Mouse (Mus musculus): ENCODE data around the gene Asxl1. TPM values are rescaled to one million over a fixed set of nuclear protein-coding genes. Genes with fewer than 3 reads are reported as not detected.
"Not testable (repeated sequence)": the region's sequence is repeated elsewhere in the genome, so short reads cannot be mapped to it uniquely, and the experiment has no call there.

Asxl1 gene
- polyA plus RNA-seq, 1 experiment from 2014 or later, result 11.6 TPM

DNA sequence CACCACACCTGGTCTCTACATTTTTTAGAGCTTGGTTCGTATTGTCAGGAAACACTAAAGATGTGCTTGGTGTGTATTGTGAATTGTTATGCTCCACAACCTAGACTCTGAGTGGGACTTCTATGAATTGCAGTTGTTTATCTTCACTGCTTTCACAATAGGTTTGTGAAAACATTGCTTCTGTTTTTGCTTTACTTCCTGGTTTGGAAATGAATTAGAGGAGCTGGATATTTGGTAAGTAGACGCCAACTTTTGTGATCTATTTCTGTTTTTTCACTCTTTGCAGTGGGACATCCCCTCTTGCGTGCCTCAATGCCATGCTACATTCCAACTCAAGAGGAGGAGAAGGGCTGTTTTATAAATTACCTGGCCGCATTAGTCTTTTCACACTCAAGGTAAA is 11.2 kb downstream of the Asxl1 start:
- Histone ChIP-seq H3K9me3 (ENCODE audit: low read length) (no peaks in the 10 kb centered on the region), H3K36me3 (ENCODE audit: insufficient read depth, low read length) (peaks cover 60% of the 10 kb centered on the region), H3K4me1 (ENCODE audit: insufficient read depth, low read length) (no peaks in the 10 kb centered on the region), H3K4me3 (ENCODE audit: low read length) (no peak overlapping the region), H3K9ac (replicated peaks; ENCODE audit: low read length) (no peak overlapping the region), H3K4me2 (replicated peaks; ENCODE audit: low read depth, low read length) (no peak overlapping the region), H3K27ac (ENCODE audit: low read length) (no peak overlapping the region), H3K27me3 (ENCODE audit: insufficient read depth, low read length) (no peaks in the 10 kb centered on the region)
- 90% methylated on average over 4 of the region's 4 CpGs for WGBS
- no peak for ATAC-seq (ENCODE audit: low FRiP score, low TSS enrichment)

DNA sequence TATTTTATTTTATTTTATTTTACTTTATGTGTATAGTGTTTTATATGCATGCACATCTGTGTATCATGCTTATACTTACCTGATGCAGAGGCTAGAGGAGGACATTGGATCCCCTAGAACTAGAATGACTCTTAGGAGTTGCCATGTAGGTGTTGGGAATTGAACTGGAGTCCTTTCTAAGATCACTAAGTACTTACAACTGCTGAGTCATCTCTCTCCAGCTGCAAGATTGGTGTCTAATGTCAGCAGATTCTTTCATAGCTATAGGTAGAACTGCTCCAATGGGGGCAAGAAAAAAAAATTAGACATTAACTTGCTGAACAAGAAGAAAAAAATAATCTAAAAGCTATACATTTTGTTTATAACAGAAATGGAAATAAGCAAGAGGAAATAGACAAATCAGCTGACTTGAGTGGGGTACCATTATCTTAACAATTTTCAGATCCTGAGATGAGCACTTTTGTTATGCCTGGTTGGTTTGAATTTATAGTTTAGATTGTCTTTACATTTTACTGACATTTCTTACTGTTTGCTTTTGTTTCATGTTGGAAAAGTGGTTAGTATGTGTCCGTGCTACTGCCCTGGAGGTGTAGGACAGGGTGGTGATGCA is 15.6 kb downstream of the Asxl1 start:
- Histone ChIP-seq H3K27ac (ENCODE audit: low read length) (no peak overlapping the region), H3K9me3 (ENCODE audit: low read length) (no peaks in the 10 kb centered on the region), H3K4me2 (replicated peaks; ENCODE audit: low read depth, low read length) (no peak overlapping the region), H3K4me1 (ENCODE audit: insufficient read depth, low read length) (no peaks in the 10 kb centered on the region), H3K27me3 (ENCODE audit: insufficient read depth, low read length) (no peaks in the 10 kb centered on the region), H3K4me3 (ENCODE audit: low read length) (no peak overlapping the region), H3K36me3 (ENCODE audit: insufficient read depth, low read length) (peaks cover 60% of the 10 kb centered on the region), H3K9ac (replicated peaks; ENCODE audit: low read length) (no peak overlapping the region)
- 86% methylated on average over 1 of the region's 1 CpGs for WGBS
- no peak for ATAC-seq (ENCODE audit: low FRiP score, low TSS enrichment)

DNA sequence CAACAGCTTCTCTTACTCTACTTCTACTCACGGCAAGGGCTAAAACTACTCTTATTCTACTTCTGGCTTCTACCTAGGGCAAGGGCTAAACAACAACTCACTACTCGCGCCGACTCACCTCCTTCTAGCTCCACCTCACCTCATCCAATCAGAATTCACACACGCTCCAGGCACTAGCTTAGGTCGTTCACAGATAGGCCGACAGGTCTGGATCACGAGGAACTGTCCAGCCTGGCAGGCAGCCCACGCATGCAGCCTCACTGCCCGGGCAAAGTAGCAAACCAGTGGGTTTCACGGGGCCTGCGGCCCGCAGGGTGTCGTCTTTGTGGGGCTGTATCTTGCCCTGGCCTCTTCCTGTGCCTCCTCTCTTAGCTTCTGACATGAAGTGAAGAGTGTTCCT is 18.9 kb downstream of the Asxl1 start:
- not testable (repeated sequence) for H3K9ac ChIP-seq (replicated peaks; ENCODE audit: low read length); H3K27ac ChIP-seq (ENCODE audit: low read length); H3K9me3 ChIP-seq (ENCODE audit: low read length); ATAC-seq (ENCODE audit: low FRiP score, low TSS enrichment); H3K27me3 ChIP-seq (ENCODE audit: insufficient read depth, low read length); H3K4me2 ChIP-seq (replicated peaks; ENCODE audit: low read depth, low read length); H3K4me1 ChIP-seq (ENCODE audit: insufficient read depth, low read length); H3K4me3 ChIP-seq (ENCODE audit: low read length)
- peaks cover 48% of the 10 kb centered on the region for H3K36me3 ChIP-seq (ENCODE audit: insufficient read depth, low read length)
- 93% methylated on average over 14 of the region's 14 CpGs for WGBS

DNA sequence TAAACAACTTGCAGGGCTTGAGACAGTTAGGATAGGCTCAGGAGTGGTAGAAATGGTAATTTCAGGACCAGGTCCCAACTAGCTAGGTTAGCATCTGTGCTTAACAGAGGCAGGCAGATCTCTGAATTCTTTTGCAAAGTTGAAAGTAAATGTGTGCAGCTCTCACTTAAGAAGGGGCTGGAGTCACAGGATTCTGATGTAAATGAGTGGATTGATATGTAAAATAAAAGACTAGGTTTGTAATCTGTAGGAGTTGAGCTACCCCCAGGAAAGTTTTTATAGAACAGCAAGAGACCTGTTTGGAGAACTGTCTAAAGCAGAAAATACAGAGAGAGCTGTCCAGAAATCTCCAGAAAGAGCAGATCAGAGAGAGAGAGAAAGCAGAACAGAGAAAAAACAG is 25.2 kb downstream of the Asxl1 start:
- no peak for ATAC-seq (ENCODE audit: low FRiP score, low TSS enrichment)
- Histone ChIP-seq H3K4me3 (ENCODE audit: low read length) (no peak overlapping the region), H3K9me3 (ENCODE audit: low read length) (no peaks in the 10 kb centered on the region), H3K27ac (ENCODE audit: low read length) (no peak overlapping the region), H3K9ac (replicated peaks; ENCODE audit: low read length) (no peak overlapping the region), H3K36me3 (ENCODE audit: insufficient read depth, low read length) (peaks cover 18% of the 10 kb centered on the region), H3K4me2 (replicated peaks; ENCODE audit: low read depth, low read length) (no peak overlapping the region), H3K4me1 (ENCODE audit: insufficient read depth, low read length) (no peaks in the 10 kb centered on the region), H3K27me3 (ENCODE audit: insufficient read depth, low read length) (no peaks in the 10 kb centered on the region)

DNA sequence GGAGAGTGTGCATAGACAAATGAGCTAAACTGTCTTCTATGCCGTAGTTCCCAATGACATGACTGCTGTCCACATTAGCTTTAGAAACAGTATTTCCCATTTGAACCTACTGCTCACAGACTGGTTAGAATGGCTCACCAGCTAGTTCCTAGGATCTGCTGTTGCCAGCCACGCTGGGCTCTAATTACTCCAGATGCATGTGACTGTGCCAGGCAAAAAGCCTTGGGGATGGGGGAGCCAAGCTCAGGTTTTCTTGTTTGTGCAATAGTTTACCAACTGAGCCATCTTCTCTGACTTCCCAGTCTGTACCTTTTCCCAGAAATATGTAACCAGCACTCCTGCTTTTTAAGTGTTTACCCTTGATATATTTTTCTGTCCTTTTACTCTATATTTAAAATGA is 29.8 kb downstream of the Asxl1 start:
- ATAC-seq (ENCODE audit: low FRiP score, low TSS enrichment), result no peak
- H3K36me3 ChIP-seq (ENCODE audit: insufficient read depth, low read length), result peaks cover 4% of the 10 kb centered on the region; the same call in 1 of the 2 replicates
- H3K9me3 ChIP-seq (ENCODE audit: low read length), result no peaks in the 10 kb centered on the region
- no peak overlapping the region for H3K4me2 ChIP-seq (replicated peaks; ENCODE audit: low read depth, low read length)
- H3K27ac ChIP-seq (ENCODE audit: low read length), result no peak overlapping the region
- no peaks in the 10 kb centered on the region for H3K4me1 ChIP-seq (ENCODE audit: insufficient read depth, low read length)
- no peak overlapping the region for H3K4me3 ChIP-seq (ENCODE audit: low read length)
- no peak overlapping the region for H3K9ac ChIP-seq (replicated peaks; ENCODE audit: low read length)
- no peaks in the 10 kb centered on the region for H3K27me3 ChIP-seq (ENCODE audit: insufficient read depth, low read length)
- WGBS, result 74% methylated on average over 2 of the region's 2 CpGs

DNA sequence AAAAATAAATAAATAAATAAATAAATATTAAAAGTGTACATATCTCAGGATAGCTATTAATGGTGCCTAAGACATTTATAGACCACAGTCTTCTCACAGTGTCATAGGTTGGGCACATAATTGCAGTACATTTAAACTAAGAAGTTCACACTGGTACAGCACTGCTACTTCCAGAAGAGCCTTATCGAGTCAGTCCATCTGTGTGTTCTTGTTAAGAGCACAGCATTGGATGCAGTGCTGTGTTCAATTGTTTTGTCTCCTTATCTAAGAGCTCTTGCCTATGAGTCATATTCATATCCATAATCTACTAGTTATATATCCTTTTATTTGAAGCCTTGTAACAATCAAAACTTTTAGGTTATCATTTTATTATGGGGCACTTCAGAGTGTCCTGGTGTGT is 34.9 kb downstream of the Asxl1 start:
- ATAC-seq (ENCODE audit: low FRiP score, low TSS enrichment), result no peak
- no peaks in the 10 kb centered on the region for H3K4me1 ChIP-seq (ENCODE audit: insufficient read depth, low read length)
- H3K36me3 ChIP-seq (ENCODE audit: insufficient read depth, low read length), result peaks cover 18% of the 10 kb centered on the region; the same call in 1 of the 2 replicates
- 94% methylated on average over 1 of the region's 1 CpGs for WGBS
- H3K9me3 ChIP-seq (ENCODE audit: low read length), result no peaks in the 10 kb centered on the region
- no peaks in the 10 kb centered on the region for H3K27me3 ChIP-seq (ENCODE audit: insufficient read depth, low read length)
- no peak overlapping the region for H3K4me2 ChIP-seq (replicated peaks; ENCODE audit: low read depth, low read length)
- H3K9ac ChIP-seq (replicated peaks; ENCODE audit: low read length), result no peak overlapping the region
- H3K27ac ChIP-seq (ENCODE audit: low read length), result no peak overlapping the region
- H3K4me3 ChIP-seq (ENCODE audit: low read length), result no peak overlapping the region

DNA sequence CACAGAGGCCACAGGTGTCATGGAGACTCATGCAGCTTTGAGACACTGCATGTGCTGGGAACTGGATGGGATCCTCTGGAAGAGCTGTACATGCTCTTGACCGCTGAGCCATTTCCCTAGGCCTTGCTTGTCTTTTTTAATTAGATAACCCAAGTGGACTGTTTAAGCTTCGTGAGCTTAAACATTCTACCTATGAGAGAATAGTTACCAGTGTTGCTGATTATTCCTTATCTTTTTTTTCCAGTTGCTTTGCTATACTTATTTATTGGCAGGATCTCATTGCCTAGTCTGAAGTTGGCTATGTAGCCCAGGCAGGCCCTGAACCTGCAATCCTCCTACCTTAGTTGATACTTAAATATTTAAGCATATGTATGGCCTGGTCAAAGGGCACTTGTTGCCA is 44.2 kb downstream of the Asxl1 start:
- H3K36me3 ChIP-seq (ENCODE audit: insufficient read depth, low read length), result peaks cover 59% of the 10 kb centered on the region
- no peaks in the 10 kb centered on the region for H3K9me3 ChIP-seq (ENCODE audit: low read length)
- no peak overlapping the region for H3K27ac ChIP-seq (ENCODE audit: low read length)

DNA sequence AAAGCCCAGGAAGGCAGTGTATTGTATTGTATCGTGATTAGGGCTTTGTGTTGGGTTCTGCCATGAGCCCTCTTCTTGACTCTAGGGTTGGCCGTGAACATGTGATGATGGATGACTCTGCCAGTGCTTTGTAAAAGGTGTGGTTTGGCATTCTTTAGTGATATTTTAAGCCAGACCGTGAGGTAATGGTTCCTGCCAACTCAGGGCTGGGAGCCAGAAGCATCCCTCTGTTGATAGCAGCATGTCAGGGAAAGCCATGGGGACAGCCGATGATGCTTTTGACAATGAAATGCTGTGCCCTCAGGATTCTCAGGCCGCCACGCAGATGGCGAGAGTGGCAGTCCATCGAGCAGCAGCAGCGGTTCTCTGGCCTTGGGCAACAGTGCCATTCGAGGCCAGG is 47.4 kb downstream of the Asxl1 start:
- H3K9me3 ChIP-seq (ENCODE audit: low read length), result no peaks in the 10 kb centered on the region
- H3K27me3 ChIP-seq (ENCODE audit: insufficient read depth, low read length), result no peaks in the 10 kb centered on the region
- no peak for ATAC-seq (ENCODE audit: low FRiP score, low TSS enrichment)
- 96% methylated on average over 10 of the region's 10 CpGs for WGBS
- no peak overlapping the region for H3K4me3 ChIP-seq (ENCODE audit: low read length)
- H3K4me1 ChIP-seq (ENCODE audit: insufficient read depth, low read length), result no peaks in the 10 kb centered on the region
- no peak overlapping the region for H3K4me2 ChIP-seq (replicated peaks; ENCODE audit: low read depth, low read length)
- H3K9ac ChIP-seq (replicated peaks; ENCODE audit: low read length), result no peak overlapping the region
- H3K27ac ChIP-seq (ENCODE audit: low read length), result no peak overlapping the region
- H3K36me3 ChIP-seq (ENCODE audit: insufficient read depth, low read length), result peaks cover 67% of the 10 kb centered on the region

More for the DNA sequence above, 44.2 kb downstream of the Asxl1 start:
- no peak overlapping the region for H3K4me3 ChIP-seq (ENCODE audit: low read length)
- no peak for ATAC-seq (ENCODE audit: low FRiP score, low TSS enrichment)
- 91% methylated on average over 2 of the region's 2 CpGs for WGBS
- no peak overlapping the region for H3K4me2 ChIP-seq (replicated peaks; ENCODE audit: low read depth, low read length)
- H3K9ac ChIP-seq (replicated peaks; ENCODE audit: low read length), result no peak overlapping the region
- no peaks in the 10 kb centered on the region for H3K4me1 ChIP-seq (ENCODE audit: insufficient read depth, low read length)
- H3K27me3 ChIP-seq (ENCODE audit: insufficient read depth, low read length), result no peaks in the 10 kb centered on the region

DNA sequence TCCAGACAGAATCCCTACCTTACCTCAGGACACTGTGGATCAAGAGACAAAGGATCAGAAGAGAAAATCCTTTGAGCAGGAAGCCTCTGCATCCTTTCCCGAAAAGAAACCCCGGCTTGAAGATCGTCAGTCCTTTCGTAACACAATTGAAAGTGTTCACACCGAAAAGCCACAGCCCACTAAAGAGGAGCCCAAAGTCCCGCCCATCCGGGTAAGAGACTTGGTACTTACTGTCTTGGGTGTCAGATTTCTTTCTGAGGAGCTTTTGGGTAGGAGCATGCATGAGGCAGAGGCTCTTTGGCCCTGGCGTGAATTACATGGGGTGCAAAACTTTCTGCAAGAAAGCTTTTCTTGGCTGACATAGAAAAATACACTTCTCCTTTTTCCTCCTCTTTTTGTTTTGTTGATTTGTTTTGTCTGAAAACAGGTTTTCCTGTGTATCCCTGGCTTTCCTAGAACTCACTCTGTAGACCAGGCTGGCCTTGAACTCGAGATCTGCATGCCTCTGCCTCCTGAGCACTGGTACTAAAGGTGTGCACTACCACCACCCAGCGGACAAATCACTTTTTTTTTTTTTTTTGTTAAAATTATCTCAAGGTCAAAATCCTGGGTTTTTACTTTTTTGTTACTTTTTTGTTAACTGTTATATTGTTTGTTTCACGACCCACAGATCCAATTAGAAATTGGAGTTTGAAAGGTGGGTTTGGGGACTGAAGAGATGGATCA is 52.3 kb downstream of the Asxl1 start:
- Histone ChIP-seq H3K4me2 (replicated peaks; ENCODE audit: low read depth, low read length) (no peak overlapping the region), H3K9me3 (ENCODE audit: low read length) (no peaks in the 10 kb centered on the region), H3K4me1 (ENCODE audit: insufficient read depth, low read length) (no peaks in the 10 kb centered on the region), H3K27ac (ENCODE audit: low read length) (no peak overlapping the region), H3K36me3 (ENCODE audit: insufficient read depth, low read length) (peaks cover 89% of the 10 kb centered on the region), H3K27me3 (ENCODE audit: insufficient read depth, low read length) (no peaks in the 10 kb centered on the region), H3K4me3 (ENCODE audit: low read length) (no peak overlapping the region), H3K9ac (replicated peaks; ENCODE audit: low read length) (no peak overlapping the region)
- WGBS, result 89% methylated on average over 11 of the region's 11 CpGs
- ATAC-seq (ENCODE audit: low FRiP score, low TSS enrichment), result no peak

DNA sequence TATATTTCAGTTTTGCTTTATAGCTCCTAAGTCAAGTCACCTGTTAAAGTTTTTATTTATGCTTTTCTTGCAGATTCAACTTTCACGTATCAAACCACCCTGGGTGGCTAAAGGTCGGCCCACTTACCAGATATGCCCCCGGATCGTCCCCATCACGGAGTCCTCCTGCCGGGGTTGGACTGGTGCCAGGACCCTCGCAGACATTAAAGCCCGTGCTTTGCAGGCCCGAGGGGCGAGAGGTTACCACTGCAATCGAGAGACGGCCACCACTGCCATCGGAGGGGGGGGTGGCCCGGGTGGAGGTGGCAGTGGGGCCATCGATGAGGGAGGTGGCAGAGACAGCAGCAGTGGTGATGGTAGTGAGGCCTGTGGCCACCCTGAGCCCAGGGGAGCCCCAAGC is 53.5 kb downstream of the Asxl1 start:
- Histone ChIP-seq H3K36me3 (ENCODE audit: insufficient read depth, low read length) (peaks cover 79% of the 10 kb centered on the region), H3K4me1 (ENCODE audit: insufficient read depth, low read length) (no peaks in the 10 kb centered on the region), H3K27me3 (ENCODE audit: insufficient read depth, low read length) (no peaks in the 10 kb centered on the region), H3K9me3 (ENCODE audit: low read length) (no peaks in the 10 kb centered on the region), H3K4me2 (replicated peaks; ENCODE audit: low read depth, low read length) (no peak overlapping the region), H3K4me3 (ENCODE audit: low read length) (no peak overlapping the region), H3K27ac (ENCODE audit: low read length) (no peak overlapping the region), H3K9ac (replicated peaks; ENCODE audit: low read length) (no peak overlapping the region)
- no peak for ATAC-seq (ENCODE audit: low FRiP score, low TSS enrichment)
- WGBS, result 78% methylated on average over 15 of the region's 15 CpGs
